Mouse (Mus musculus): ENCODE measurements at regions not wholly inside any gene's neighbourhood (a gene's known extent, or its start where the extent isn't known, plus 50 kb on each side); places are given as distances from the start of the nearest gene placed in this dataset.

DNA sequence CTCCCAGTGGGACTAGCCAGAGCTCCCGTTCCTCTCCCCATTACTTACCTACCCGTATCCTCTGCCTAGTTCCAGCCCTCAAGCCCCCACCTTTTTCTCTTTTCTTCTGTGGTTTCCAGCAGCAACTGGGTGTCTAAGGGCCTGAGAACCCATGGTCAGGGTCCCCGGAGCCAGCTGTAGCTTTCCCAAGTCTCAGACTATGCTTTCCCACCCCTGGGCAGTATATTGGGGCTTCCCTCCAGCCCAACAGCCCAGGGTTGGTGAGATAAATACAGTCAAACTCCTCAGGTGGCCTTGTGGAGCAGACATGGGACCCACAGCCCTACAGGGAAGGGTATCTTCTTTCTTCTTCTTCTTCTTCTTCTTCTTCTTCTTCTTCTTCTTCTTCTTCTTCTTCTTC, 59.4 kb upstream of the Nova1 start:
- Histone ChIP-seq H3K27ac (no peak overlapping the region), H3K4me3 (no peak overlapping the region)
- intact Hi-C loops (cut with DNase I): no loop called here
- TF ChIP-seq CTCF (IDR thresholded peaks at IDR 0.05): no peak
- DNase-seq: no peak

DNA sequence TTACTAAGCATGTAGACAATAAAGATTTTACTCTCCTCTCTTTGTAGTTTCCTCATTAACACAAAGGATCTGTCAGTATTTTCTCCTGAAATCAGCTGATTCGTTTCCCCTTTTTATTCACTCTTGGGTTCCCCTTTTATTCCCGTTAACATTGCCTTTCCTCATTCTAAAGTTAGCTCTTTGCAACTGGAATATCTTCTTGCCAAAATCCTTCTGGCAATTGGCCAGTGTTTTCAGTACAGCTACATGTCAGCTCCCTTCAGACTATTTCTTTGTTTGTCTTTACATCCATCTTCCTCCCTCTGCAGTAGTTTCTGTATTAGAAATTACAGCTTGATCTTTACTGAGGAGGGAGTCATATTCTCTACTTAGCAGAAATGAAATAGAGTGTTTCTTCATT, 51.4 kb upstream of the Nova1 start:
- H3K27ac ChIP-seq: no peak overlapping the region
- no peak for DNase-seq
- intact Hi-C loops (cut with DNase I): no loop called here
- H3K4me3 ChIP-seq: no peak overlapping the region
- no peak for TF ChIP-seq CTCF (IDR thresholded peaks at IDR 0.05)

Data from gastrocnemius, adult 2 months (tissue).